Mouse (Mus musculus) testis, postnatal 14 days (tissue): Measurements from ENCODE around the gene Olfr889.
"Not testable (repeated sequence)": the region's sequence is repeated elsewhere in the genome, so short reads cannot be mapped to it uniquely, and the experiment has no call there.

Experiments
- DNase-seq: peaks from one replicate; pipeline ENCODE4 v3.0.0; 2021; ENCODE audit warnings: low spot score

Olfr889 gene

GRCm38 (mm10) chr9:38114898-38115297 is at the start of gene Olfr889:
Gene Olfr889, plus strand, starts transcription at chr9:38115198.
- no peak for DNase-seq

- DNase-seq: no peak
Observed at GRCm38 (mm10) chr9:38083772-38084171, 31.2 kb upstream of the Olfr889 start, which contains the start of gene Olfr887. Gene Olfr887, plus strand, starts transcription at chr9:38084072.

- DNase-seq: no peak
Observed at GRCm38 (mm10) chr9:38107828-38108227, 7.2 kb upstream of the Olfr889 start, which contains the start of gene Olfr888. Gene Olfr888, plus strand, starts transcription at chr9:38108128.

GRCm38 (mm10) chr9:38142217-38142616 is 27.2 kb downstream of the Olfr889 start, which contains the start of gene Olfr890:
Gene Olfr890, plus strand, starts transcription at chr9:38142517.
- no peak for DNase-seq

GRCm38 (mm10) chr9:38168341-38168740 is 53.3 kb downstream of the Olfr889 start:
- DNase-seq: not testable (repeated sequence)
